Mouse (Mus musculus) frontal cortex, postnatal 14 days (tissue): ENCODE measurements around the gene BC025920.

Source experiments
- DNase-seq, 2 experiments: peaks; one replicate each; pipeline ENCODE4 v3.0.0; 2022; ENCODE audit warnings: low spot score in 2 of 2

Gene BC025920

DNA sequence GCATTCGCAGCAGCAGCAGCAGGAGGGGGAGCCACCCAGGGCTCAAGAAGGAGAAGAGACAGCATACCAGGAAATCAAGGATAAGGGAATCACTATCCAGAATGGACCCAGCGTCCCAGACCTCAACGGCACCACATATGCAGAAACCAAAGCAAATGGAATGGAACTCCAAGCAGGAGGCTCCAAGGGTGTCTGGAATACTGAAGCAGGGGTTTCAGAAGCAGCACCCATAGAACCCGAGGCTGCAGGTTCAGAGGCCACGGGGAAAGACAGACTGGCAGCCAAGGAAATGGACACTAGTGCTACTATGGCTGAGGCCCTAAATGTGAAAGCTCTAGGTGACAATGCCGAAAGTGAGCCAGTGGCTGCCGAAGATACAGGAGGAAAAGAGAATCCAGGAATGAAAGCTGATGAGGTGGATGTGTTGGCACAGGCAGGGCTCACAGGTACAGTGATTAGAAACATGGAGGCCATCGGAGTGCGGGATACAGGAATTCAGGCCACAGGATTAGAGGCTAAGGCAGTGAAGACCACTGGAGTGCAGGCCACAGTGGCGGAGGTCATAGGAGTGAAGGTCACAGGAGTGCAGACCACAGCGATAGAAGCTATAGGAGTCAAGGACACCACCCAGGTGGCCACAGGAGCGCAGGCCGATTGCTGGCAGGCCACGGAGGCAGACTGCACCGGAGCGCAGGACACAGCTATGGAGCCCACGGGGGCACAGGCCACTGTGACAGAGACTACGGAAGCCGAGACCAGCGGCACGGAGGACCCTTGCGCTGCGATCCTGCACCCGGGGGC is 36.8 kb downstream of the BC025920 start:
- peak in 1 of 2 experiments; percentile 5 for DNase-seq

DNA sequence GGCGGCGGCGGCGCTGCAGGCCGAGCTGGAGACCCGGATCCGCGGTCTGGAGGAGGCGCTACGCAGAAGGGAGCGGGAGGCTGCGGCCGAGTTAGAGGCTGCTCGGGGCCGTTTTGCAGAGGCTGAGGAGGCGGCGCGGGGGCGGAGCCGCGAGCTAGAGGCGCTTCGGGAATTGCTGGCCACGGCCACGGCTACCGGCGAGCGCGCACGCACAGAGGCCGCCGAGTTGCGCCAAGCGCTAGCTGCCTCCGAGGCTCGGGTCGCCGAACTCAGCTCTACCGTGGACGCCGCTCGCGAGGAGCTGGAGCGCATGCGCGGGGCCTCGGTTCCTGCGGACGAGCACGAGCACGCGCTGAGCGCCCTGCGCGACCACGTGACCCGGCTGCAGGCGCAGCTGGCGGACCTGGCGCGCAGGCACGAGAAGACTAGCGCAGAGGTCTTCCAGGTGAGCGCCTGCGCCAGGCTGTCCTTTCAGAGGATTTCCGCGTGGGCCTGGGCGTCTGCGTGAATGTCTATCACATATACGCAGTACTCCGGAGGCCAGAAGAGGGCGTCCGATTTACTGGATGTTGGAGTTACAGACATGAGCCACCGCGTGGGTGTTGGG is 37.5 kb downstream of the BC025920 start:
- DNase-seq: peak; percentile 92 to 93

DNA sequence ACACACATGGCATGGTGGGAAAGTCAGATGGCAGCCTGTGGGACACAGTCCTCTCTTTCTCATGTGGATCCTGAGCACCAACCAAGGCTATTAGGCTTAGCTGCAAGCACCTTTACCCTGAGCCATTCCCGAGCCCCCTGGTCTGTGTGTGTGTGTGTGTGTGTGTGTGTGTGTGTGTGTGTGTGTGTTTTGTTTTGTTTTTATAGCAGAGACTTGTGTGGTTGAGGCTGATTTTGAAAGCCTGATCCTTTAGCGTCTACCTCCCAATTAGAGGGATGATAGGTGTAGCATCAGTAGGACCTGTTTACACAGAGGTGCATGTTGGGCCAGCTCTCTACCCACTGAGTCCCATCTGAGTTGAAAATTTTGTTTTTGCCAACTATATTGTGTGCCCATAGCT is 38.1 kb downstream of the BC025920 start:
- DNase-seq: no peak

DNA sequence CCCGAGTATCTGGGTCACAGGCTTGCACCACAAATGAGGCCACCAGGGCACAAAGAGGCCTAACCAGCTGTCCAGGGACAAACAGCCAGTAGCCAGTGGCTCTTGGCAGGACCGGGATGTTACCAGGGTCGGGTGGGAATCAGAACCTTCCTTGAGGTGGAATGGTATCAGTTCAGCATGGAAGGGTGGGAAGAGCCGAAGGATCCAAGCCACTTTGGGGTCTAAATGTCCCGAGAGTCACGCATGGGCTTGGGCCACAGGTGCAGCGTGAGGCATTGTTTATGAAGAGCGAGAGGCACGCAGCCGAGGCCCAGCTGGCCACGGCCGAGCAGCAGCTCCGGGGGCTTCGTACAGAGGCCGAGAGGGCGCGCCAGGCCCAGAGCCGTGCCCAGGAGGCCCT is 38.6 kb downstream of the BC025920 start:
- DNase-seq: peak; percentile 3 to 29

DNA sequence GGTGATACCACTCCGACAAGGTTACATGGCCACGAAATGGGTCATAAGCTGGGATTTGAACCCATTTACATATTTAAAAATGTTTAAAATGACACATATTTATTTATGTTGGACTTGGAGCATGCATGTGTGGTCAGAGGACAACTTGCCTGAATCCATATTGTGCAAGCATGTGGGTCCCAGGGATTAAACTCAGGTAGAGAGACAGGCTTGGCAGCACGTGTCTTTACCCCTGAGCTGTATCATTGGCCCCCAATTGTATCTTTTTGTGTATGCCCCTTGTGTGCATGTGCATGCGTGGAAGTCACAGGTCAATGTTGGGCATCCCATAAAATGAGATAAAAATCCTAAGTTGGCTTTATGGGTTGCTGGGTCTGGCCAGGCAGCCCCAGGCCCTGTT is 39.3 kb downstream of the BC025920 start:
- no peak for DNase-seq

DNA sequence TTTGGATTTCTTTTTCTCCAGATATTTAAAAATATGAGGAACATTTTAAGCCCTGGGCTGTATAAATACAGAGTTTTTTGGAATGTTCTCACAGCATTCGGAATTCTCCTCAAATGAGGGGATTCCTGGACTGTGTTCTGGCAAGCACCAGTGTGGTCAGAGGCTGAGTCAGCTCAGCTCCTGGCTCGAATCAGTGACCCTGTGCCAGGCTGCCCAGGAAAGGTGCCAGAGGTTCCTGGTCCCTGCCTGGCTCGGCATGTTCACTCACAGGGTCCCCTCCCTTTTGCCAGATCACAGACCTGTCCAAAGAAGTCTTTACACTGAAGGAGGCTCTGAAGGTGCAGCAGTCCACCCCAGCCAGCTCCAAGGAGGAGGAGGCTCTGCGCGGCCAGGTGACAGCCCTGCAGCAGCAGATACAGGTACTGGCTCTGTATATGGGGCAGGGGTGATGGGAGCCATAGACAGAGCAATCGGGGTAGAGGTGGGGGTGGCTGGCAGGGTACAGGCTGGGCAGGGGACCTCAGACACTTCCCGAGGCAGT is 40.0 kb downstream of the BC025920 start:
- peak in 1 of 2 experiments; percentile 3 for DNase-seq

DNA sequence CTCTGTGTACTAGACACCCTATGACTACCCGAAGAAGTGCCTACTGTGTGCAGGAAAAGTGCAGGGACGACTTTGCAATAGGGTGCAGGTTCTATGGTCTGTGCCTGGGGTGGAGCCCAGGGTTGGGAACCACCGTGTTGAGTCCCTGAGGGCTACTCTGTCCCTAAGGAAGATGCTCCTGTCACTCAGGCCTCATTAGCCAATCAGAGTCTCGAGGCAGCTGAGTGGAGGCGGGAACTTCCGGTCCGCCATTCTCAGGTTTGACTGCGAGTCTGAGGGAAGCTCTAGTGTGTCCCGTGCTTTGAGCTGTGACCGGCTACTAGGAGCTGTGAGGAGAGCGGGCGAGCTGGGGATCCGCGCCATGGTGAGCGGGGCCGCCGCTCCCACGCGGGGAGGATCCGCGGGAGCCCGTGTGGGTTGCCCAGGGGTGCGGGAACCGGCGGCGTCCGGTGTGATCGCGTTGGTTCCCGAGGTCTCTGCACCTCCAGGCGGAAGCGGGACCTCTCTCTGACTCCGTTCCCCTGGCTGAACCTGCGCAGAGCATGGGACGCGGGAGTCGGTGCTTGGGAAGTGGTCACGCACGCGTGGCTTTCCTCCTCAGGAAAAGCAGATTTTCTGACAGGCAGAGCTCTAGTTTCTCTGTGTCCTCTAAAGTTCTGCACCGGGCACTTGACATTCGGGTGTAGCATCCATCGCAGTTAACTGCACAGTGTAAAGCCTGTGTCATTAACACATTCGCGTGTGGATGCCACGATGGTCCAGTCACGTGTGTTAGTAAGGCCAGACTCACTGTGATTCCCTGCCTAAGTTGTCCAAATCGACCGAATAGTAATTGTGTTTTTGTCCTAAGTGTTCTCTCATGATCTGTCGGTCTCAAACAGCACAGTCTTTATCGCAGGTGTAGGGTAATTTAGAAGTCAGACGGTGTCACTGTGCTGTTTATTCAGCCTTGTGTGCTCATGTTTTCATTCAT is 43.0 kb downstream of the BC025920 start, which contains the start of gene Gm10778:
Gene Gm10778 (plus strand): TSS at position 257 of the 973 bp plus-strand sequence.
- DNase-seq: peak; percentile 77 to 87

DNA sequence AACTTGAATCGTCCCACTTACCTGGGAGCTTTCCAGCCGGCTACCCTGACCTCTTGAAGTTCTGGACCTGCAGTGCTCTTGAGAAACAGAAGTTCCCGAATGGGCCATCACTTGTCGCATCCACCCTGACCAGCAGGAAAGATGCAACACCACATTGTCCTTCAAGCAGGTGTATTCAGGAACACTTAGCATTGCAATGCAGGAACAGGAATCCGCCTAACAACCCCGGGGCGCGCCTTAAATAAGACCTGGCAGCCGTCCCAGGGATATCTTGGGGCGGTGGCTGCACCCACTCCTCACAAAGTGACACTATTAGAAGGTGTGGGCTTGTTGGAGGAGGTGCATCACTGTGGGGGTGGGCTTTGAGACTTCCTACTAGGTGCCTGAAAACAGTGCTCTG is 49.1 kb downstream of the BC025920 start:
- no peak for DNase-seq

DNA sequence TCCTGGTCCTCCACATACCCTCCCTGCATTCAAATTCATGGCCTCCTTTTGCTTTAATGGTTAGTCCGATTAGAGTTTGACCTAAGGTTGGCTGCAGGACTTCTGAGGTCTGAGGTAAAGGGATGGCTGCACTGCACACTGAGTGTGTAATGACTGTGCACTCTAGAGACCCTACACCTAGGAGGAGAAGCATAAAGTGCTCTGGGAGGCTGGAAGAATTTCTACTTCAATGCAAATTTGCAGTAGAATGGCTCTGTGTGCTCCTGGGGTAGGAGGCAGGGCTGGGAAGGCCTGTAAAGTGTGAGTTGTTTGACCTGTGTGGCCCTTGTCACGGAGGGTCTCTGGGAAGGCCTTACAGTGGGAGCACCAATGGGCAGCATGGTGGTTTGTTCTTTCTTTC is 50.1 kb downstream of the BC025920 start:
- DNase-seq: no peak
